Mouse (Mus musculus) forebrain, embryonic 15.5 days (tissue): ENCODE measurements at regions not wholly inside any gene's neighbourhood (a gene's known extent, or its start where the extent isn't known, plus 50 kb on each side); places are given as distances from the start of the nearest gene placed in this dataset.

ENCODE experiments used
- ATAC-seq: fragments of 200-750 bp; cut with Nextera tagmentation; replicated peaks from 2 replicates; pipeline ENCODE4 v1.8.0; 2017; ENCODE audit warnings: mild to moderate bottlenecking, moderate TSS enrichment, moderate library complexity
- H3K27ac ChIP-seq: fragments of 300-500 bp; sonication (generic); replicated peaks from 2 replicates; pipeline ENCODE4 v1.5.1; 2015; ENCODE audit warnings: mild to moderate bottlenecking, inconsistent platforms
- H3K27me3 ChIP-seq: fragments of 300-500 bp; sonication (generic); 2 replicates; pipeline ENCODE4 v1.6.1; 2015; ENCODE audit warnings: inconsistent platforms
- H3K36me3 ChIP-seq: fragments of 300-500 bp; sonication (generic); 2 replicates; pipeline ENCODE4 v1.6.1; 2015; ENCODE audit warnings: mild to moderate bottlenecking, inconsistent platforms
- H3K4me1 ChIP-seq: fragments of 300-500 bp; sonication (generic); 2 replicates; pipeline ENCODE4 v1.6.1; 2015; ENCODE audit warnings: inconsistent platforms
- H3K4me2 ChIP-seq: fragments of 300-500 bp; sonication (generic); replicated peaks from 2 replicates; pipeline ENCODE4 v1.6.1; 2015; ENCODE audit warnings: mild to moderate bottlenecking, inconsistent platforms
- H3K4me3 ChIP-seq: fragments of 300-500 bp; sonication (generic); 2 replicates; pipeline ENCODE4 v1.5.1; 2015; ENCODE audit warnings: mild to moderate bottlenecking, inconsistent platforms
- H3K9ac ChIP-seq: fragments of 300-500 bp; sonication (generic); replicated peaks from 2 replicates; pipeline ENCODE4 v1.6.1; 2015; ENCODE audit warnings: mild to moderate bottlenecking, inconsistent platforms
- H3K9me3 ChIP-seq: fragments of 300-500 bp; sonication (generic); 2 replicates; pipeline ENCODE4 v1.6.1; 2016; ENCODE audit warnings: inconsistent platforms
- WGBS: fragments of 180-500 bp; shearing (Covaris S2); methylation state at CpG from one replicate; pipeline ENCODE4 v1.1.7; 2015; ENCODE audit warnings: mixed read lengths; 5-methylcytosine and 5-hydroxymethylcytosine counted together

GRCm38 (mm10) chr1:17838408-17839022 lies 307.2 kb downstream of the Crisp4 start:
- H3K4me3 ChIP-seq: no peak overlapping the region

GRCm38 (mm10) chr1:17825860-17826259 lies 319.8 kb downstream of the Crisp4 start:
- 89% methylated on average over 2 of the region's 2 CpGs for WGBS
- Histone ChIP-seq H3K27ac (no peak overlapping the region), H3K9ac (no peak overlapping the region), H3K4me1 (no peaks in the 10 kb centered on the region), H3K4me3 (no peak overlapping the region), H3K36me3 (no peaks in the 10 kb centered on the region), H3K4me2 (no peak overlapping the region), H3K27me3 (no peaks in the 10 kb centered on the region), H3K9me3 (no peaks in the 10 kb centered on the region)
- no peak for ATAC-seq

More at GRCm38 (mm10) chr1:17838408-17839022, 307.2 kb downstream of the Crisp4 start:
- 39% methylated on average over 6 of the region's 6 CpGs for WGBS
- Histone ChIP-seq H3K4me1 (no peaks in the 10 kb centered on the region), H3K4me2 (no peak overlapping the region), H3K27ac (0 out of 2 replicates have a peak overlapping the region, but pooled peaks have one; percentile 31), H3K36me3 (no peaks in the 10 kb centered on the region), H3K9ac (no peak overlapping the region), H3K27me3 (no peaks in the 10 kb centered on the region), H3K9me3 (no peaks in the 10 kb centered on the region)
- ATAC-seq: peak; percentile 99
